Mouse (Mus musculus) thymus, adult 2 months (tissue): ENCODE measurements around the gene Zfp119a.

ENCODE experiments used
- CTCF ChIP-seq: fragments of 200-500 bp; IDR thresholded peaks from 2 replicates; pipeline ENCODE4 v1.5.1; 2012; ENCODE audit warnings: mild to moderate bottlenecking, control low read depth, low read length, moderate library complexity, borderline replicate concordance; ENCODE audit not compliant: control insufficient read depth, poor library complexity, insufficient read depth; ENCODE audit errors: extremely low read depth
- POLR2A ChIP-seq: fragments of 200-500 bp; IDR thresholded peaks from 2 replicates; pipeline ENCODE4 v1.6.1; 2012; ENCODE audit warnings: mild to moderate bottlenecking, low read length, control low read depth, moderate library complexity; ENCODE audit not compliant: control insufficient read depth, poor library complexity, insufficient read depth; ENCODE audit errors: extremely low read depth

DNA sequence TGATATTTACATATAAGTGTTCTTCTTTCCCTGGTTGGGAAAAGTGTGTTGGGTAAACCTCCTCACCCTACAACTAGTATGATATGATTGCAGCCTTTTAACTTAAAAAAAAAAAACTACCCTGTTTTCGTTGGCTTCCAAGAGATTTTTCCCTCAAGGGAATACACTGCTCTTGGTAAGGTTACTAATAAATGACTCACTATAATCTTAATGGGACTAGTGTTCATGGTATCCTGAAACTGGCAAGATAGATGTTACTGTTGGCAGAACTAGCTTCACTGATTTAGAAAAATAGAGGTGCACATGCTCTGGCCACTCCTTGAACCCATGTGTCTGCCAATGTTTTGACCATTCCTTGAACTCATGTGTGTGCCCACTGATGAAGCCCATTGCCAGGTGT, 57.2 kb downstream of the Zfp119a start:
- TF ChIP-seq CTCF (no peak), POLR2A (no peak)
